Mouse (Mus musculus): ENCODE measurements around the gene Tns4. TPM values are rescaled to one million over a fixed set of nuclear protein-coding genes. Genes with fewer than 3 reads are reported as not detected.

Tns4 gene
- polyA plus RNA-seq, 1 experiment from 2014 or later: 0.17 TPM

DNA sequence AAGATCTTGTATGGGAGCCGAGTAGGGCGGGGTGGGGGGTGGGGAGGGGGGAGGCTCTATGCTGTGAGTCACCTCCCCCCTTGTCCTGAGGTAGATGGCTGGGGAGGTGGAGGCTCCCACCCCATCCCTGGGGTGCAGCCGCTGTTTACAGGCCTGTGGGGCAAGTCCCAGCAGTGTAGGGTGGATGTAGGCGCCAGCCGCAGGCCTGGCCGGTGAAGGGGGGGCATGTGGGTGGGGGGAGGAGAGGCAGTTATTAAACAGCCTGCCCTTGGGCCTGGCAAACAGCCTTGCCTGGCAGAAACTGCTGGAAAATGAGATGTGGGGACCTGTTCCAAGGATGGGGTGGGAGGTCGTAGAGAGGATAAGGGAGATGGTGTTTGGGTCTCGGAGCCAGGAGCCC lies 7.0 kb downstream of the Tns4 start:
- no peak for ATAC-seq (ENCODE audit: low FRiP score)
- Histone ChIP-seq H3K27me3 (no peaks in the 10 kb centered on the region), H3K27ac (no peak overlapping the region), H3K4me2 (no peak overlapping the region), H3K9me3 (no peaks in the 10 kb centered on the region), H3K4me3 (no peak overlapping the region), H3K4me1 (replicated peaks) (0 out of 2 replicates have a peak, but pooled peaks cover 2% of the 10 kb centered on the region), H3K9ac (no peak overlapping the region), H3K36me3 (no peaks in the 10 kb centered on the region)
- WGBS: 83% methylated on average over 8 of the region's 8 CpGs

DNA sequence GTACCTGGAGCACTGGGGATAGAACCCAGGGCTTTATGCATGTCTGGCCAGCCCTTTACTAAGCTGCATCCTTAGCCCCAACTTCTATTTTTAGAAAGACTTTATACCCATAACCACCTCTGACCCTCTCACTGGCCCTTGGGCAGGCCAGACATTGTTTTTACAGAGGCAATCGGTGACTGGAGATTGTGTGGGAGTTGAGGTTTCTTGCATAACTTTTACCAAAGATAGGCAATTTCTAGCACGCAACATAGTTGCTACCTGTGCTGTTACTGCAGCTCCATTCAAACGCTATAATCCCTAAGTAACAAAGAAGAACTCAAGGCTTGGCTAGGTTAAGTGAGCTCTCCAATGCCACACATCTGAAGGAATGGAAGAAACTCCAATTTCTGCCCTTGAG lies 7.5 kb downstream of the Tns4 start:
- 0 out of 2 replicates have a peak, but pooled peaks cover 2% of the 10 kb centered on the region for H3K4me1 ChIP-seq (replicated peaks)
- no peak overlapping the region for H3K4me3 ChIP-seq
- no peaks in the 10 kb centered on the region for H3K36me3 ChIP-seq
- H3K4me2 ChIP-seq: no peak overlapping the region
- WGBS: 72% methylated on average over 3 of the region's 3 CpGs
- H3K9me3 ChIP-seq: no peaks in the 10 kb centered on the region
- H3K9ac ChIP-seq: no peak overlapping the region
- no peak overlapping the region for H3K27ac ChIP-seq
- no peaks in the 10 kb centered on the region for H3K27me3 ChIP-seq
- no peak for ATAC-seq (ENCODE audit: low FRiP score)

DNA sequence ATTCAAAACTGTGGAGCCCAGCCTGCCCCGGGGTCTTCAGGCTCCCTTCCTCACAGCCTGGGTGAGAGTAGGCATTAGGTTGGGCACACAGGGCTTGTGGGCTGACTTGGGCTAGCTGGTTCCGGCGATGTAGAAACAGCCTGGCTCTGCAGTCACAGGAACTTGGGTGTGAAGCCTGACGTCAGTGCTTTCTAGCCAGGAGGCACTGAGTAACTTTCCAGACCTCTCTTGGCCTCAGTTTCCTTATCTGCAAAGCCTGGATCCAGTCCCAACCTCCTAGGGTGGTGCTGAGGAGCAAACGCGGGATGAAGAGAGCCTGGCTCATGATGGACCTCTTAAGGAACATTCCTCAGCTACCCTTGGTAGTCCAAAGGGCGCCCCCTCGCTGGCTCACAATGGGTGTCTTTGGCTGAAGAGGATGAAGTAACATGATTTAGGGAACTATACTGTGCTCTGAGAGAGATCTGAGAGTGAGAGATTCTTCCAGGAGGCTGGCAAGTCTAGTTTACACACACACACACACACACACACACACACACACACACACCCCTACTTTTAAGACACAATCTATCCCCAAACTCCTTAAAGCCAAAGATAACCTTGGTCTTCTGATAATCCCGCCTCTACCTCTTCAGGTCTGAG lies 8.1 kb downstream of the Tns4 start:
- no peak for ATAC-seq (ENCODE audit: low FRiP score)
- H3K27ac ChIP-seq: no peak overlapping the region
- no peak overlapping the region for H3K4me3 ChIP-seq

DNA sequence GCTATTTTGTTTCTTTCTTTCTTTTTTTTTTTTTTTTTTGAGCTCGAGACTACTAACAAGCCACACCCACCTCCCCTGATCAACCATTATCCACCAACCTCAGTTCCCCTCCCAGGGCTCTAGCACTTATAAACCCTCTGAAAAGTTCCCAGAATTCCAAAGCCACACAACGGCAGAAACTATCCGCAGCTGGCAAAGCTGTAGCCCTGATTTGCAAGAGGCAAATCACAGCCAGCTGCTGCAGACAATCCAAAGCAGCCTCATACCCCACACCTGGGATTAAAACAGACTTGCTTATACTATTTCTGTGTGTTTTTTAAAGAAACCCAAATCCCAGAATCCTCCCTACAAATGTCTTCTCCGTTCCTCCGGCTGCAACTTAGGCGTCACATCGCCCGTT lies 11.2 kb downstream of the Tns4 start:
- 91% methylated on average over 8 of the region's 8 CpGs for WGBS
- H3K27ac ChIP-seq: no peak overlapping the region
- H3K4me1 ChIP-seq (replicated peaks): peaks cover 7% of the 10 kb centered on the region; the same call in 1 of the 2 replicates
- ATAC-seq (ENCODE audit: low FRiP score): no peak
- H3K9me3 ChIP-seq: no peaks in the 10 kb centered on the region
- H3K27me3 ChIP-seq: no peaks in the 10 kb centered on the region
- H3K4me2 ChIP-seq: no peak overlapping the region
- H3K9ac ChIP-seq: no peak overlapping the region
- H3K4me3 ChIP-seq: no peak overlapping the region
- H3K36me3 ChIP-seq: no peaks in the 10 kb centered on the region

More for the DNA sequence above, 8.1 kb downstream of the Tns4 start:
- WGBS: 84% methylated on average over 9 of the region's 9 CpGs
- no peaks in the 10 kb centered on the region for H3K27me3 ChIP-seq
- H3K9ac ChIP-seq: no peak overlapping the region
- H3K36me3 ChIP-seq: no peaks in the 10 kb centered on the region
- H3K9me3 ChIP-seq: no peaks in the 10 kb centered on the region
- 0 out of 2 replicates have a peak, but pooled peaks cover 2% of the 10 kb centered on the region for H3K4me1 ChIP-seq (replicated peaks)
- no peak overlapping the region for H3K4me2 ChIP-seq

DNA sequence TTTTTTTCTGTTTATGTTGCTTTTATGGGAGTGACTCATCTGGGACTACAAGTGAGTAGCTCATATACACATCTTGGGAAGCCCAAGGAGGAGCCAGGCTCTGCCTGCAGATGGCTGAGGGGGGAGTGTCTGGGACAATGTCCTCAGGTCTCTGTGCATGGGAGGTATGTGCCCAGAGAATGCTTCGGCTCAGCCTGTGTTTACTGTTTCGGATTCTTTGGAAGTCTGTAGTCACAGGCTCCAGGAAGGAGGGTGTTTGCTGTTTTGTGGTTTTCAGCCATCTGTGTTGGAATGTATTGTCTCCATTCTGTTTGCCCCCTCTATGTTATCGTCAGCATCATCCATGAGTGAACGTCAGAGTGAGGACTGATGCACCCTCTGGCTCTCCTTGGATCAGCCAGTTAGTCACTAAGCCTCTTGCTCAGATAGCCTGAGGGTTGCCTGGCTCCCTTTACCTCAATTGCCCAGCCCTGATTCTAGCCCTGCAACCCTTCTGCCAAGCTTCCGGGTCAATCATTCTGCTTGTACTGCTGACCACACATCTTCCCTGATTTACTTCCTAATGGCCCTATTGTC lies 12.3 kb downstream of the Tns4 start:
- no peaks in the 10 kb centered on the region for H3K27me3 ChIP-seq
- no peak overlapping the region for H3K27ac ChIP-seq
- no peak overlapping the region for H3K4me3 ChIP-seq
- H3K9ac ChIP-seq: no peak overlapping the region
- 79% methylated on average over 5 of the region's 5 CpGs for WGBS
- H3K9me3 ChIP-seq: no peaks in the 10 kb centered on the region
- H3K4me1 ChIP-seq (replicated peaks): peaks cover 12% of the 10 kb centered on the region
- ATAC-seq (ENCODE audit: low FRiP score): no peak
- H3K4me2 ChIP-seq: no peak overlapping the region
- H3K36me3 ChIP-seq: no peaks in the 10 kb centered on the region

DNA sequence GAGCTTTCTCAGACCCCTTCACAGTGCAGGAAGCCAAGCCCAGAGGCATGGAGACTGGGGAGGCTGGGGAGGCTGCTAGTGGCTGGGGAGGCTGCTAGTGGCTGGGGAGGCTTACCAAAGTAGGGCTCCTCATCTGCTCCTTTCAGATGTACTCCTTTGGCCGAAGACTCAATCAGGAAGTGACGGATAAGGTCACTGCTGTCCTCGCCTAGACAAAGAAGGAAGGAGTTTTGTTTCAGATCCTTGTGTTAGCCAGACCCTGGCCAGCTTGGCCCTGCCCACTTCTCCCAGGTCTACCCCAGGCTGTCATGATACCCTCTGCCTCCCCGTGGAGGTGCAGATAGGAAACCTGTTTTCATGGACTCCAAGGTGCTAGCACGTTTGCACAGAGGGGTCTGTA lies 15.3 kb downstream of the Tns4 start:
- Histone ChIP-seq H3K27ac (no peak overlapping the region), H3K4me1 (replicated peaks) (peaks cover 19% of the 10 kb centered on the region), H3K27me3 (0 out of 2 replicates have a peak, but pooled peaks cover 3% of the 10 kb centered on the region), H3K9me3 (no peaks in the 10 kb centered on the region), H3K36me3 (no peaks in the 10 kb centered on the region), H3K9ac (no peak overlapping the region), H3K4me2 (no peak overlapping the region), H3K4me3 (no peak overlapping the region)
- 64% methylated on average over 5 of the region's 5 CpGs for WGBS
- ATAC-seq (ENCODE audit: low FRiP score): no peak

DNA sequence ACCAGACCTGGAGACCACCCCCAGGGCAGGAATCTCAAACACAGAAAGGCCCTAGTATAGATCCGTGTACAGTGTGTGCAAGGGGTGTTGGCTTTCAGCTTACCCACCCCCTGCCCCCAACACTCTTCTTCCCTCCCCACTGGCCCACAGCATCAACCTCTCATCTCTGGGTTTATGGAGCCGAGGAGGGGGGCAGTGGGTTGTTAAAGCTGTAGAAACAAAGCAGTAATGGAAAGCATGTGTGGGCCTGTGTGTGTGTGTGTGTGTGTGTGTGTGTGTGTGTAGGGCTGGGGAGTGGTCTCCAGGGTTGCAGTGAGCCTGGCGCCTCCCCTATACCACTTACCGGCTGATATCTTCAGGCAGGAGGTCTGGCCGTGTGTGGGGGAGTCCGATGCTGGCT lies 17.2 kb downstream of the Tns4 start:
- H3K4me3 ChIP-seq: no peak overlapping the region
- H3K9ac ChIP-seq: peak overlapping the region; percentile 24
- H3K36me3 ChIP-seq: no peaks in the 10 kb centered on the region
- H3K4me2 ChIP-seq: no peak overlapping the region
- no peaks in the 10 kb centered on the region for H3K9me3 ChIP-seq
- no peak overlapping the region for H3K27ac ChIP-seq
- 10% methylated on average over 6 of the region's 6 CpGs for WGBS
- 0 out of 2 replicates have a peak, but pooled peaks cover 3% of the 10 kb centered on the region for H3K27me3 ChIP-seq
- H3K4me1 ChIP-seq (replicated peaks): peaks cover 19% of the 10 kb centered on the region
- no peak for ATAC-seq (ENCODE audit: low FRiP score)

DNA sequence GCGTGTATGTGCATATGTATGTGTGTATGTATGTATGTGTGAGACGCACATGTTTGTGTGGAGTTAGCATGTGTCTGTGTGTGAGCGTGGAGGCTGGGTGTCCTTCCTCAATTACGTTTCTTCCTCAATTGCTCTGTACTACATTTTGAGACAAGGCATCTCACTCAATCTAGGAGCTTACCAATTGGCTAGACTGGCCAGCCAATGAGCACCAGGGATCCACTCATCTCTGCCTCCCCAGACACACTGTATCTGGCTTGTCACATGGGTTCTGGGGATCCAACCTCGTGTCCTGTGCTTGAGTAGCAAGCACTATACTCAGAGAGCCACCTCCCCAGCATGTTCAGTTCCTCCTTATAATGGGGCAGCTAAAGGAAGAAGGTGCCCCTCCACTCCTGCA lies 20.7 kb downstream of the Tns4 start:
- Histone ChIP-seq H3K36me3 (no peaks in the 10 kb centered on the region), H3K27ac (no peak overlapping the region), H3K9ac (no peak overlapping the region), H3K4me2 (no peak overlapping the region), H3K27me3 (0 out of 2 replicates have a peak, but pooled peaks cover 3% of the 10 kb centered on the region), H3K9me3 (no peaks in the 10 kb centered on the region), H3K4me3 (no peak overlapping the region), H3K4me1 (replicated peaks) (peaks cover 18% of the 10 kb centered on the region)
- WGBS: 88% methylated on average over 5 of the region's 5 CpGs
- no peak for ATAC-seq (ENCODE audit: low FRiP score)

DNA sequence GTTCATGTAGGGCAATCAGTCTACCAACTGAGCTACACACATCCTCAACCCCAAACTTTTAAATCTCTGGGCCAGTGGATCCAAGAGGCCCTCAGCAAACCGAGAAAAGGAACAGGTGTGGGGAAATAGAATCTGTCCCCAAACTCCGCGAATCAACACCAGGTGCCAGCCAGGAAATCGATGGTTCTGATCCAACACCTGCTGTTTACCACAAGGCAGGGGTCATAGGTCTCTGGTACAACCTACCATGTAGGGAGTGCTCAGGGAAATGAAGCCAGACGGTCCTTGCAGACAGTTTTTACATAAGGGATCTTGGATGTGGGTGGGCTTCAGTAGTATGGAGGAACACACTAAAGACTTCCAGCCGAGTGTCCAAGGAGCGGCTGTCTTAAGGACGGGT lies 21.5 kb downstream of the Tns4 start:
- ATAC-seq (ENCODE audit: low FRiP score): no peak
- H3K9ac ChIP-seq: no peak overlapping the region
- no peak overlapping the region for H3K4me2 ChIP-seq
- H3K36me3 ChIP-seq: no peaks in the 10 kb centered on the region
- H3K27me3 ChIP-seq: 0 out of 2 replicates have a peak, but pooled peaks cover 3% of the 10 kb centered on the region
- H3K27ac ChIP-seq: no peak overlapping the region
- 88% methylated on average over 8 of the region's 8 CpGs for WGBS
- H3K4me1 ChIP-seq (replicated peaks): peaks cover 24% of the 10 kb centered on the region
- no peak overlapping the region for H3K4me3 ChIP-seq
- no peaks in the 10 kb centered on the region for H3K9me3 ChIP-seq

DNA sequence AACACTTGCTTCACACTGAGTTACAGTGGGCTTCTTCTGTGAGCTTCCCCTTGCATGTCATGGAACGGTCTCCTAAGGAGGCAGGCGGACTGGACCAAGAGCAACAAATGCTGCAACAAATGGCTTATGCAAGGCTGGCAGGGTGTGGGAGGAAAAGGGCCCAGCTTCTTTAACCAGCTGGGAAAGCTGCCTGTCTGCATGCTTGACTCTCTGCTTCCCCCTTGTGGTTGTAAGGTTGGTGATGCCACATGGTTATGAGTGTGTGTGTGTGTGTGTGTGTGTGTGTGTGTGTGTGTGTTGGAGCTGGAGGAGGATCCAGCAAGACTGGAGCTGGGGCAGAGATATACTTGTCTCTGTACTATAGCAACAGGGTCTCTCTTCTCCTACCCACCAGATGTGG lies 23.1 kb downstream of the Tns4 start:
- ATAC-seq (ENCODE audit: low FRiP score): no peak
- H3K36me3 ChIP-seq: no peaks in the 10 kb centered on the region
- H3K27ac ChIP-seq: no peak overlapping the region
- no peak overlapping the region for H3K9ac ChIP-seq
- H3K4me1 ChIP-seq (replicated peaks): peaks cover 10% of the 10 kb centered on the region
- 0 out of 2 replicates have a peak, but pooled peaks cover 3% of the 10 kb centered on the region for H3K27me3 ChIP-seq
- no peak overlapping the region for H3K4me3 ChIP-seq
- H3K9me3 ChIP-seq: no peaks in the 10 kb centered on the region
- no peak overlapping the region for H3K4me2 ChIP-seq
- WGBS: 27% methylated on average over 2 of the region's 2 CpGs

DNA sequence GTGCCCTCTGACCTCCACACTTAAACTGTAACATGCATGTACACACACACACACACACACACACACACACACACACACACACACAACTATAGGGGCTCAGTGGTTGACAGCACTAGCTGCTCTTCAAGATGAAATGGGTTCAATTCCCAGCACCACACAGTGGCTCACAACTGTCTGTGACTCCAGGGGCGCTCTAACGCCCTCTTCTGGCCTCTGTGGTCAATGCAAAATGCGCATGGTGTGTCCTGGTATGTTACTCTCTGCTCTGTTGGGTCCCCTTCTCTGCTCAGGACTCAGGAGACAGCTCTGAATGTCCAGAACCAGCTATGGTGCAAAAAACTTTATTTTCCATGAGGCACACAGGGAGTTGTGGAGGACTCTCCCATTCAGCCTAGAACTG lies 23.8 kb downstream of the Tns4 start:
- Histone ChIP-seq H3K36me3 (no peaks in the 10 kb centered on the region), H3K4me2 (no peak overlapping the region), H3K27me3 (0 out of 2 replicates have a peak, but pooled peaks cover 3% of the 10 kb centered on the region), H3K27ac (no peak overlapping the region), H3K4me1 (replicated peaks) (peaks cover 10% of the 10 kb centered on the region), H3K4me3 (no peak overlapping the region), H3K9ac (no peak overlapping the region), H3K9me3 (no peaks in the 10 kb centered on the region)
- 71% methylated on average over 3 of the region's 3 CpGs for WGBS
- ATAC-seq (ENCODE audit: low FRiP score): no peak

DNA sequence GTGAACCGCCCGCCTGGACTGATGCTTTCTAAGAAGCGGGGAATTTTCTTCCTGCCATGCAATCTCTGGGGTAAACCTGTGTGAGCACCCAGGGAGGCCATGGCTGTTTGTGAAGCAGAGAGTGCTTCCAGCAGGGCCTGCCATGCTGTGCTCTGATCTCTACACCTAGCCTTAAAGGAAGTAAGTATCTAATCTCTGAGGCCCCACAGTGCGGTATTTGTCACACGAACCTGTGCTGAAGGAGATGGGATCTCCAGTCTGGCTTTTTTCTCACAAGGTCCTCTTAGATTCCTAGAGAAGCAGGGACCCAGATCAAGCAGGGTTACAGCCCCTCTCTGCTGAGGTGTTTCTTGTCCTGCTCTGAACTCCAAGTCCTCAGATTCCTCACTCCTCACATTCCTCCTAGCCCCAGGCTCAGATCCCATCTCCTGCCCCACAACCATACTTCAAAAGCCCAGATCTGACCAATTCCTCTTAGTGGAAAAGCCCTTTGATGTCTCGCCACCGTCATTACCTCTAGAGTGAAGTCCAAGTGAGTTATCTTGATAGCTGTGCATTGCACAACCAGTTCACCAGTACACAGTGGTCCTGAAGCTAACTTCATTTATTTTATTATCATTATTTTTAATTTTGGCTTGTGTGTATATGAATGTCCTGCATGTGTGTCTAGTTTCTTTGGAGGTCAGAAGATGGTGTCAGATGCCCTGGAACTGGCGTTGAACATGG lies 25.5 kb downstream of the Tns4 start:
- Histone ChIP-seq H3K4me1 (replicated peaks) (peaks cover 10% of the 10 kb centered on the region), H3K9ac (no peak overlapping the region), H3K4me3 (no peak overlapping the region), H3K4me2 (no peak overlapping the region), H3K27ac (no peak overlapping the region), H3K9me3 (0 out of 2 replicates have a peak, but pooled peaks cover 3% of the 10 kb centered on the region), H3K27me3 (peaks cover 6% of the 10 kb centered on the region; the same call in 1 of the 2 replicates), H3K36me3 (no peaks in the 10 kb centered on the region)
- ATAC-seq (ENCODE audit: low FRiP score): no peak
- WGBS: 47% methylated on average over 8 of the region's 8 CpGs

Measured in hindbrain, embryonic 13.5 days (tissue).